Mouse (Mus musculus) lung, adult 2 months (tissue): Measurements from ENCODE around the gene Ablim1.

Experiments used
- CTCF ChIP-seq: fragments of 200-500 bp; IDR thresholded peaks from 2 replicates; pipeline ENCODE4 v1.5.1; 2011; ENCODE audit warnings: mild to moderate bottlenecking, low read length, control low read depth; ENCODE audit not compliant: insufficient read depth
- POLR2A ChIP-seq: fragments of 200-500 bp; IDR thresholded peaks from 2 replicates; pipeline ENCODE4 v1.6.1; 2011; ENCODE audit warnings: low read depth, mild to moderate bottlenecking, control low read depth, low read length, borderline replicate concordance; ENCODE audit errors: extremely low read depth

GRCm38 (mm10) chr19:57132916-57133520, 181.7 kb downstream of the Ablim1 start:
- TF ChIP-seq POLR2A: no peak
- TF ChIP-seq CTCF: no peak
